Mouse (Mus musculus): ENCODE results near the gene Pgls. TPM values are rescaled to one million over a fixed set of nuclear protein-coding genes. Genes with fewer than 3 reads are reported as not detected.

The Pgls gene
- total RNA-seq (2014; rRNA removed) (333 and 399 TPM in 2 replicates), polyA plus RNA-seq (2015; fragmentation: Nextera tagmentation; extraction: Ambion mirVana) (293 and 300 TPM in 2 replicates)

DNA sequence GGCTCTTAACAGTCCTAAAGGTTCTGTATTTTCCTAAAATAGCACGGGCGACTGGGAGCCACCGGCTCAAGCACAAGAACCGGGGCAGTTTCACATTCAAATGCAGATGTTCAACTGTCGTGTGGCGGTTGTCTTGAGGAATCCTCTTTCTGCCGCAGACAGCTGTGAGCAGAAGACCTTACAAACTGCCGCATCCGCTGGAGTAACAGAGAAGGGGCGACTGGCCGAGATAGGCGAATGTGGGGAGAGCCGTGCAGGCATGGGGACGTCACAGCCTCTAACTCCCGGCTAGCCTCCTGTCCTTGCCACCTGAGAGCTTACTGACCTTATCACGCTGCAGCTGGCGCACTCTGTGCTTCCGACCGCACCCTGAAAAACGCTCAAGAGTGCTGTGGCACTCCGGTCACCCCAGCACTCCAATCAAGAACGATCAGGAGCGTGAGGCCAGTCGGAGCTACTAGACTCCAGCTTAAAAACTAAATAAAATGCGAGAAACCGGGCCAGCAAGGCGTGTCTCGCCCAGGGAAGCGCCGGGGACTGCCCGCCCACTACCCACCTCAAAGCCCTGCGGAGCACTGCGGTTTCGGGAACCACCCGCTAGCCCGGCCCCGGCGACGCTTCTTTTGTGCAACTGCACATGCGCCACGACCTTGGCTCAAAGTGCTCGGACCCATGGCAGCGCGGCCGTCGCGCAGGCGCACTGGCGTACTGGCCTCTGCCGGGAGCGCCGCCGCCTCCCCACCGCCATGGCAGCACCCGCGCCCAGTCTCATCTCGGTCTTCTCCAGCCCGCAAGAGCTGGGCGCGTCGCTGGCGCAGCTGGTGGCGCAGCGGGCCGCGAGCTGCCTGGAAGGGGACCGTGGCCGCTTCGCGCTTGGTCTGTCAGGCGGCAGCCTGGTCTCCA is at the start of gene Pgls:
Pgls (plus strand) TSS at position 706 of the 903 bp plus-strand sequence.
- H3K4me3 ChIP-seq (ENCODE audit: low read depth, low read length): peak within 1 kb of the TSS; percentile 82
- ATAC-seq (ENCODE audit: low FRiP score) (peak; percentile 89), DNase-seq (ENCODE audit: low spot score) (peak; percentile 97)
- no peaks in the 10 kb centered on the region for H3K27me3 ChIP-seq (ENCODE audit: insufficient read depth, low read length)
- H3K9ac ChIP-seq (replicated peaks; ENCODE audit: low read length, poor library complexity, severe bottlenecking): peak within 1 kb of the TSS; percentile 87
- H3K9me3 ChIP-seq (ENCODE audit: low read length): no peaks in the 10 kb centered on the region
- peak within 1 kb of the TSS; percentile 95 for H3K4me2 ChIP-seq (ENCODE audit: low read depth, low read length, poor library complexity, severe bottlenecking)
- peaks cover 4% of the 10 kb centered on the region for H3K36me3 ChIP-seq (ENCODE audit: insufficient read depth, low read length)
- H3K4me1 ChIP-seq (ENCODE audit: insufficient read depth, low read length): peaks cover 10% of the 10 kb centered on the region
- no peak; the same call in none of the 2 replicates for TF ChIP-seq CTCF (IDR thresholded peaks at IDR 0.05)
- H3K27ac ChIP-seq (ENCODE audit: low read depth, low read length): peak within 1 kb of the TSS; percentile 98
- WGBS: under 1% methylated on average over 69 of the region's 71 CpGs

DNA sequence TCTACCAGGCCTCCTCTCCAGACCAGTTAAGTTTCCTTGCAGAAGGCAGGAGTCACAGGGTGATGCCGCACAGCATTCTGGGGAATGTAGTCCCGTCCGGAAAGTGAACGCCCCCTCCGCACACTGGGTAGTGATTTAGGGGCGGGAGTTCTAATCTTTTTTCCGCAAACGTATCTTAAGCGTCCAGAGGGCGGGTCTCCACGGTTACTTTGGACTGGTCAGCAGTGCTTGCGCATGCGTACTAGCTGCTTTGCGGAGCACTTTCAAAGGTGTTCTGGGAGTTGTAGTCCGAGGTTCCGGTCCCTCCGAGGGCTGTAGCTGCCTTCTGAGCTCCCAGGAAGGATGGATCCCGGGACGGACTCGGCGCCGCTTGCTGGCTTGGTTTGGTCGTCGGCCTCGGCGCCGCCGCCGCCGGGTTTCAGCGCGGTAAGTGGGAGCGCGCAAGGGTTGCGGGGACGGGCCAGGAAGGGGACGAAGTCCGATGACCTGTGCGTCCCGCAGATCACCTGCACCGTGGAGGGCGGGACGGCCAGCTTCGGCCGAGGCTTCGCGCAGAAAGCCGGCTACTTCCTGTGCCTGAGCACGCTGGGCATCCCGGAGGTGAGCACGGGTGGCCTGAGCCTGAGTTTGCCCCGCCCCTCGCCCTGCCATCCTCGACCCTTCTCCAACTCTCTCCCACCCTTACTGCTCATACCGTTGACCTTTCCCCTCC is 49.2 kb upstream of the Pgls start, which contains the start of gene Mvb12a:
Mvb12a (plus strand) TSS at position 291 of the 712 bp plus-strand sequence.
- Histone ChIP-seq H3K4me1 (ENCODE audit: insufficient read depth, low read length) (peaks cover 5% of the 10 kb centered on the region), H3K27ac (ENCODE audit: low read depth, low read length) (0 out of 2 replicates have a peak within 1 kb of the TSS, but pooled peaks have one; percentile 20), H3K4me2 (ENCODE audit: low read depth, low read length, poor library complexity, severe bottlenecking) (peak within 1 kb of the TSS; percentile 62), H3K9me3 (ENCODE audit: low read length) (no peaks in the 10 kb centered on the region), H3K36me3 (ENCODE audit: insufficient read depth, low read length) (peaks cover 14% of the 10 kb centered on the region), H3K27me3 (ENCODE audit: insufficient read depth, low read length) (no peaks in the 10 kb centered on the region), H3K4me3 (ENCODE audit: low read depth, low read length) (peak within 1 kb of the TSS; percentile 78), H3K9ac (replicated peaks; ENCODE audit: low read length, poor library complexity, severe bottlenecking) (peak within 1 kb of the TSS; percentile 76)
- WGBS: under 1% methylated on average over 55 of the region's 55 CpGs
- DNase-seq (ENCODE audit: low spot score): peak; percentile 100
- peak; percentile 95 for ATAC-seq (ENCODE audit: low FRiP score)
- TF ChIP-seq CTCF (IDR thresholded peaks at IDR 0.05): no peak

GRCm38 (mm10) chr8:71543755-71544154 is 48.2 kb upstream of the Pgls start:
- Histone ChIP-seq H3K27me3 (ENCODE audit: insufficient read depth, low read length) (no peaks in the 10 kb centered on the region), H3K4me1 (ENCODE audit: insufficient read depth, low read length) (peaks cover 5% of the 10 kb centered on the region), H3K9ac (replicated peaks; ENCODE audit: low read length, poor library complexity, severe bottlenecking) (peak overlapping the region; percentile 76; the same call in 1 of the 2 replicates), H3K27ac (ENCODE audit: low read depth, low read length) (no peak overlapping the region), H3K9me3 (ENCODE audit: low read length) (no peaks in the 10 kb centered on the region), H3K36me3 (ENCODE audit: insufficient read depth, low read length) (peaks cover 21% of the 10 kb centered on the region), H3K4me3 (ENCODE audit: low read depth, low read length) (peak overlapping the region; percentile 78), H3K4me2 (ENCODE audit: low read depth, low read length, poor library complexity, severe bottlenecking) (peak overlapping the region; percentile 62)
- no peak for DNase-seq (ENCODE audit: low spot score)
- no peak for TF ChIP-seq CTCF (IDR thresholded peaks at IDR 0.05)
- ATAC-seq (ENCODE audit: low FRiP score): no peak
- 91% methylated on average over 9 of the region's 9 CpGs for WGBS

GRCm38 (mm10) chr8:71545053-71545452 is 46.9 kb upstream of the Pgls start:
- no peak for DNase-seq (ENCODE audit: low spot score)

GRCm38 (mm10) chr8:71547590-71547989 is 44.4 kb upstream of the Pgls start:
- H3K27ac ChIP-seq (ENCODE audit: low read depth, low read length): no peak overlapping the region

More at GRCm38 (mm10) chr8:71545053-71545452, 46.9 kb upstream of the Pgls start:
- H3K4me2 ChIP-seq (ENCODE audit: low read depth, low read length, poor library complexity, severe bottlenecking): no peak overlapping the region
- TF ChIP-seq CTCF (IDR thresholded peaks at IDR 0.05): no peak
- H3K36me3 ChIP-seq (ENCODE audit: insufficient read depth, low read length): peaks cover 23% of the 10 kb centered on the region
- H3K9me3 ChIP-seq (ENCODE audit: low read length): no peaks in the 10 kb centered on the region
- no peaks in the 10 kb centered on the region for H3K27me3 ChIP-seq (ENCODE audit: insufficient read depth, low read length)
- 92% methylated on average over 11 of the region's 11 CpGs for WGBS
- H3K4me1 ChIP-seq (ENCODE audit: insufficient read depth, low read length): peaks cover 5% of the 10 kb centered on the region
- no peak for ATAC-seq (ENCODE audit: low FRiP score)
- no peak overlapping the region for H3K4me3 ChIP-seq (ENCODE audit: low read depth, low read length)
- no peak overlapping the region for H3K27ac ChIP-seq (ENCODE audit: low read depth, low read length)
- no peak overlapping the region for H3K9ac ChIP-seq (replicated peaks; ENCODE audit: low read length, poor library complexity, severe bottlenecking)

More at GRCm38 (mm10) chr8:71547590-71547989, 44.4 kb upstream of the Pgls start:
- Histone ChIP-seq H3K27me3 (ENCODE audit: insufficient read depth, low read length) (no peaks in the 10 kb centered on the region), H3K4me2 (ENCODE audit: low read depth, low read length, poor library complexity, severe bottlenecking) (no peak overlapping the region), H3K4me3 (ENCODE audit: low read depth, low read length) (no peak overlapping the region), H3K9ac (replicated peaks; ENCODE audit: low read length, poor library complexity, severe bottlenecking) (no peak overlapping the region), H3K9me3 (ENCODE audit: low read length) (no peaks in the 10 kb centered on the region), H3K36me3 (ENCODE audit: insufficient read depth, low read length) (peaks cover 23% of the 10 kb centered on the region), H3K4me1 (ENCODE audit: insufficient read depth, low read length) (peaks cover 5% of the 10 kb centered on the region)
- DNase-seq (ENCODE audit: low spot score): no peak
- no peak for ATAC-seq (ENCODE audit: low FRiP score)
- WGBS: 89% methylated on average over 7 of the region's 7 CpGs
- no peak for TF ChIP-seq CTCF (IDR thresholded peaks at IDR 0.05)
